Mouse (Mus musculus): ENCODE measurements around the gene Sox8. TPM values are rescaled to one million over a fixed set of nuclear protein-coding genes. Genes with fewer than 3 reads are reported as not detected.

Gene Sox8
- polyA plus RNA-seq, 1 experiment from 2014 or later, result 9.1 TPM

DNA sequence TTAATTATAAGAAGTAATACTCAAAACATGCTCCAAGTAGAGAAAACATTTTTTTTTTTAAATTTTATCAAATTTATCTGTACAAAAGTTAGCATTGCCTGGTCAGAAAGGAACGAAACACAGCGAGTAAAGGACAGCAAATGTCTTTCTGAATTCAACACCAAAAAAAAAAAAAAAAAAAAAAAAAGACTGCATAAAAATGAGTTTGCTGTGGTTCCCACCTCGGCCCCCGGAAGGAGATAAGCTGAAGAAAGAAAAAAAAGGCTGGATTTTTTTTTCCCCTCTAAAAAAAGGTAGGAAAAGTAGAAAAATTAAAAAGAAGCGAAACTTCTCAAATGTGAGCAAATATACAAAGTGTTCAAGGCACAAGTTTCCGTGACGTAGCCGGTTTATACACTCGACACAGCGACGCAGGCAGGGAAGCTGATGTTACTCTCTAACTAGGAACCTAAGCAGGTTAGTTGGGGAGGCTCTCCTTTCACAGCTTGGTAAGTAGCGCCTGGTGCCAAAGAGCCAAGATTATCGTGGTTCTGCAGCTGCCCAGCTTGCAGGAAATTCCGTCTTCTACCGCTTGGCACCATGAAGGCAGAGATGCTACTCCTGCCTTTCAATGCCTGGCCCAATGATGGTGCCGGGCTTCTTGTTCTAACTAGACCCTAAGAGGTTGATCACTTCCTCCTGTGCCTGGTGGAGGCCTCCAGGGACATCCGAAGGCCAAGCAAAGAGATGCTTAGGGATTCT lies 4.5 kb downstream of the Sox8 start:
- H3K4me1 ChIP-seq (ENCODE audit: control insufficient read depth, insufficient read depth, low read length), result peaks cover 26% of the 10 kb centered on the region
- DNase-seq (ENCODE audit: low spot score), result no peak

DNA sequence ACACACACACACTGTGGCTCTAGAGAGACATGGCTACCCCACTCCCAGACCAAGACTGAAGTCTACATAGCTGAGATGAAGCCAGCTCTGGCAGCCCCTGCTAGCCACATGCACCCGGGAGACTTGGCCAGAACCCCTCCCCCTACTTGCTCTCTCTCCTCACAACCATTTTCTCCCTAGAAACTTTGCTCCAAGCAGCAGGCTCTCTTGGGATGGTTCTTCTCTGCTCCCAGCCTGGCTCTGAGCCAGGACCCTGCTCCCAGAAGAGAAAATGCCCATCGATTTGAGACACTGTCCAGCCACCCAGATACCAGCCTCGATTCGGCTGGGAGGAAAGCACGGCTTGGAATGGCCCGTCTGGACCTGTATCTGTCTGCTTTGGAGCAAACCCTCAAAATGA lies 5.2 kb downstream of the Sox8 start:
- no peak overlapping the region for H3K4me3 ChIP-seq (ENCODE audit: low read depth, low read length)
- no peak overlapping the region for H3K27ac ChIP-seq (ENCODE audit: low read depth, low read length)
- no peaks in the 10 kb centered on the region for H3K9me3 ChIP-seq (ENCODE audit: control insufficient read depth, low read length)
- H3K27me3 ChIP-seq (ENCODE audit: control insufficient read depth, insufficient read depth, low read length), result peaks cover 14% of the 10 kb centered on the region
- peaks cover 27% of the 10 kb centered on the region for H3K4me1 ChIP-seq (ENCODE audit: control insufficient read depth, insufficient read depth, low read length)
- no peak for ATAC-seq (ENCODE audit: insufficient read depth, low FRiP score, low TSS enrichment)
- 38% methylated on average over 6 of the region's 6 CpGs for WGBS
- H3K4me2 ChIP-seq (ENCODE audit: low read depth), result no peak overlapping the region
- no peaks in the 10 kb centered on the region for H3K36me3 ChIP-seq (ENCODE audit: control insufficient read depth, insufficient read depth, low read length)
- no peak overlapping the region for H3K9ac ChIP-seq (ENCODE audit: low read length)
- peak; percentile 35 for DNase-seq (ENCODE audit: low spot score)

More for the DNA sequence above, 4.5 kb downstream of the Sox8 start:
- H3K27ac ChIP-seq (ENCODE audit: low read depth, low read length), result no peak overlapping the region
- no peak overlapping the region for H3K4me3 ChIP-seq (ENCODE audit: low read depth, low read length)
- H3K36me3 ChIP-seq (ENCODE audit: control insufficient read depth, insufficient read depth, low read length), result no peaks in the 10 kb centered on the region
- ATAC-seq (ENCODE audit: insufficient read depth, low FRiP score, low TSS enrichment), result no peak
- H3K27me3 ChIP-seq (ENCODE audit: control insufficient read depth, insufficient read depth, low read length), result peaks cover 14% of the 10 kb centered on the region
- WGBS, result 83% methylated on average over 17 of the region's 17 CpGs
- H3K4me2 ChIP-seq (ENCODE audit: low read depth), result no peak overlapping the region
- H3K9ac ChIP-seq (ENCODE audit: low read length), result no peak overlapping the region
- no peaks in the 10 kb centered on the region for H3K9me3 ChIP-seq (ENCODE audit: control insufficient read depth, low read length)

DNA sequence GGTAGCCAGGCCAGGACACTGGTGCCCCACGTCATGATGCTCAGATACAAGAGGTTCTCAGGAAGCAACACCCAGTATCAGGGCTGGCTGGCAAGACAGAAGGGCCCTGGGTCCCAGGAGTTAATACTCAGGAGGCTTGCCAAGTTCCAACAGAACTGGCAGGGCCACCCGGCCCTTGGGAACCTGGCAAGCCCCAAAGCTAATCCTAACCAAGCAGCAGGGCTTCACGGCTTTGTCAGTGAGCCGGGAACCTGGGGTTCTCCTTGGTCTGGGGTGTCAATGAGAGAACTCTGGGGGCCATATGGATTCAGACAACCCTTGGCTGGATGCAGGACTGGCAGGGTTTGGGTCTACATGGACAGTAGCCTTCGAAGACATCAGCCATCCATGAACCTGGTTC lies 6.0 kb downstream of the Sox8 start:
- Histone ChIP-seq H3K4me1 (ENCODE audit: control insufficient read depth, insufficient read depth, low read length) (peaks cover 19% of the 10 kb centered on the region), H3K27ac (ENCODE audit: low read depth, low read length) (no peak overlapping the region), H3K4me3 (ENCODE audit: low read depth, low read length) (no peak overlapping the region), H3K4me2 (ENCODE audit: low read depth) (no peak overlapping the region), H3K36me3 (ENCODE audit: control insufficient read depth, insufficient read depth, low read length) (no peaks in the 10 kb centered on the region), H3K27me3 (ENCODE audit: control insufficient read depth, insufficient read depth, low read length) (peaks cover 10% of the 10 kb centered on the region), H3K9me3 (ENCODE audit: control insufficient read depth, low read length) (no peaks in the 10 kb centered on the region), H3K9ac (ENCODE audit: low read length) (no peak overlapping the region)
- DNase-seq (ENCODE audit: low spot score) (no peak), ATAC-seq (ENCODE audit: insufficient read depth, low FRiP score, low TSS enrichment) (no peak)
- WGBS, result 84% methylated on average over 5 of the region's 5 CpGs

DNA sequence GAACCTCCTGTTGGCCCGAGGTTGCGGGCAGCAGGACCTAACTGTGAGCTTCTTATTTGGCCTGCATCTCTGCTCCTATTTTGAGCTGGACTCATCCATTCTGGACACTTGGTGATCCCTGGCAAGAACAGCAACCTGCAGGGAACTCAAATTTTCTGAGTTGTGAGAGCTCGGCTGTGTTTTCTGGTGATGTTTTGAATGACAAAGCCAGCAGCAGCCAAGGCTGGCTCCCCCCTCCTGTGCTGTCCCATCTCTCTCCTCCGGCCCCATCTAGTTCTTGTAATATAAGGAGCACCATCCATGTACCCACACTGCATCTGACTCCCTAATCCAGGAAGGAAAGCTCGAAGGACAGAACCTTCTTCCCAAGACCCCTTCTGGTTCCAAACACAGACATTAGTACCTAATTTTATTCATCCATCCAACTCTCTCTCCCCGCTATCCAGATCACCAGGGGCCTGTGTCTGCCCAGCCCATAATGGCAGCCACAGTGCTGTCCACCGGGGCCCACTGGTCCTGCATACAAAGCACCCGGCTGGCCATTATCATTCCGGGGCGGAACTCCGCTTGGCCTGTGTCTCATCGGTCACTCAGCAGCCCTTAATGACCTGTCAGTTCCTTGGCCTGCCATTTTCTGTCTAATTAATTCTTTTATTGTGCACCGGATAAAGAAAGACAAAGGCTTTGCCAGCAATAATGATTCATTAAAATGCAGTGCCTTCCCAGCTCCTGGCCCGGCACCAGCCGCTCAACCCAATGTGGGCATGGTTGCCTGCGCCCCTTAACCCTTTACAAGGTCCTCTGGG lies 9.1 kb downstream of the Sox8 start:
- Histone ChIP-seq H3K9ac (ENCODE audit: low read length) (peak overlapping the region; percentile 41), H3K27ac (ENCODE audit: low read depth, low read length) (peak overlapping the region; percentile 69), H3K4me2 (ENCODE audit: low read depth) (0 out of 2 replicates have a peak overlapping the region, but pooled peaks have one; percentile 9), H3K36me3 (ENCODE audit: control insufficient read depth, insufficient read depth, low read length) (no peaks in the 10 kb centered on the region), H3K27me3 (ENCODE audit: control insufficient read depth, insufficient read depth, low read length) (no peaks in the 10 kb centered on the region), H3K4me3 (ENCODE audit: low read depth, low read length) (no peak overlapping the region), H3K9me3 (ENCODE audit: control insufficient read depth, low read length) (no peaks in the 10 kb centered on the region), H3K4me1 (ENCODE audit: control insufficient read depth, insufficient read depth, low read length) (peaks cover 25% of the 10 kb centered on the region)
- peak; percentile 87 for ATAC-seq (ENCODE audit: insufficient read depth, low FRiP score, low TSS enrichment)
- WGBS, result 40% methylated on average over 16 of the region's 16 CpGs
- DNase-seq (ENCODE audit: low spot score), result peak; percentile 81

DNA sequence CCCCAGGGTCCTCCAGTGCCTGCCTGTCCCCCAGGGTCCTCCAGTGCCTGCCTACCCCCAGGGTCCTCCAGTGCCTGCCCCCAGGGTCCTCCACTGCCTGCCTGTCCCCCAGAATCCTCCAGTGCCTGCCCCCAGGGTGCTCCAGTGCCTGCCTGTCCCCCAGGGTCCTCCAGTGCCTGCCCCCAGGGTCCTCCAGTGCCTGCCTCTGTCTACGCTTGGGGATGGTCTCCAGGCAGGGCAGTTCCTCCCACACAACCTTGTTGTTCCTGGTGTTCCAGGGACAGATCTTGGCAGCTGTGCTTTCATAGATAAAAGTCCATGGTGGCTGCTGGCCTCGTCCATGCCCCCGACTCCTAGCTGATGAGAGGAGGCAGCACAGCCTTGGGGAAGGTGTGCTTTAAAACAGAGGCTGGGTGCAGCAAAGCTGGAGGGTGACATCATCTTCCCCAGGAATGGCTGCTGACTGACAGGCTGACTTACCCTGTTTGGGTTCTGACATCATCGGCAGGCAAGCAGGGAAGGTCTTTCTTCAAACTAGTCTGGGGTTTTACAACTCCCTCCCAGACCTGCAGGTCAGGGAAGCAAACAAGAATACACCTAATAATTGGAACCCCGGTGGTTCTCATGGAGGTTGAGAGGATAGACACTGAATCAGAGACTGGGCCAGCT lies 9.8 kb downstream of the Sox8 start:
- no peak overlapping the region for H3K4me2 ChIP-seq (ENCODE audit: low read depth)
- H3K9me3 ChIP-seq (ENCODE audit: control insufficient read depth, low read length), result no peaks in the 10 kb centered on the region
- DNase-seq (ENCODE audit: low spot score) (no peak), ATAC-seq (ENCODE audit: insufficient read depth, low FRiP score, low TSS enrichment) (0 out of 2 replicates have a peak, but pooled peaks have one; percentile 15)
- H3K9ac ChIP-seq (ENCODE audit: low read length), result no peak overlapping the region; the same call in 1 of the 2 replicates
- H3K27ac ChIP-seq (ENCODE audit: low read depth, low read length), result peak overlapping the region; percentile 69
- no peaks in the 10 kb centered on the region for H3K27me3 ChIP-seq (ENCODE audit: control insufficient read depth, insufficient read depth, low read length)
- peaks cover 32% of the 10 kb centered on the region for H3K4me1 ChIP-seq (ENCODE audit: control insufficient read depth, insufficient read depth, low read length)
- H3K4me3 ChIP-seq (ENCODE audit: low read depth, low read length), result no peak overlapping the region
- 55% methylated on average over 5 of the region's 5 CpGs for WGBS
- no peaks in the 10 kb centered on the region for H3K36me3 ChIP-seq (ENCODE audit: control insufficient read depth, insufficient read depth, low read length)

DNA sequence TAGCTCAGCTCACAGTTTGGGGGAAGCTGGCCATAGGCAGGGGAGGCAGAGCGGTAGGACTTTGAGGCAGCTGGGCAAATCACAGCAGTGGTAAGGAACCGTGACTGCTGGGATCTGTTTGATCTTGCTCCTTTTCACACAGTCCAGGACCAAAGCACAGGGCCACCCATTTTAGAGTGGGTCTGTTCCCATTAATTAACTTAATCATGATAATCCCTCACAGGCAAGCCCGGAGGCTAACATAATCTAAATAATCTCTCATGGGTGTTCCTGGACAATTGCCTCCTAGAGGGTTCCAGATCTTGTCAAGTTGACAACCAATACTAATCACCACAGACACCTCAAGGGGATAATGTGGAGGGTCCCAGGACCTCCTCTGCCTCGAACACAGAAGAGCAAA lies 10.9 kb downstream of the Sox8 start:
- no peaks in the 10 kb centered on the region for H3K36me3 ChIP-seq (ENCODE audit: control insufficient read depth, insufficient read depth, low read length)
- no peak overlapping the region for H3K27ac ChIP-seq (ENCODE audit: low read depth, low read length)
- no peak overlapping the region for H3K9ac ChIP-seq (ENCODE audit: low read length)
- no peaks in the 10 kb centered on the region for H3K9me3 ChIP-seq (ENCODE audit: control insufficient read depth, low read length)
- no peak for DNase-seq (ENCODE audit: low spot score)
- H3K4me1 ChIP-seq (ENCODE audit: control insufficient read depth, insufficient read depth, low read length), result peaks cover 34% of the 10 kb centered on the region
- no peaks in the 10 kb centered on the region for H3K27me3 ChIP-seq (ENCODE audit: control insufficient read depth, insufficient read depth, low read length)
- WGBS, result 73% methylated on average over 4 of the region's 4 CpGs
- no peak overlapping the region for H3K4me2 ChIP-seq (ENCODE audit: low read depth)
- no peak overlapping the region for H3K4me3 ChIP-seq (ENCODE audit: low read depth, low read length)
- no peak for ATAC-seq (ENCODE audit: insufficient read depth, low FRiP score, low TSS enrichment)

DNA sequence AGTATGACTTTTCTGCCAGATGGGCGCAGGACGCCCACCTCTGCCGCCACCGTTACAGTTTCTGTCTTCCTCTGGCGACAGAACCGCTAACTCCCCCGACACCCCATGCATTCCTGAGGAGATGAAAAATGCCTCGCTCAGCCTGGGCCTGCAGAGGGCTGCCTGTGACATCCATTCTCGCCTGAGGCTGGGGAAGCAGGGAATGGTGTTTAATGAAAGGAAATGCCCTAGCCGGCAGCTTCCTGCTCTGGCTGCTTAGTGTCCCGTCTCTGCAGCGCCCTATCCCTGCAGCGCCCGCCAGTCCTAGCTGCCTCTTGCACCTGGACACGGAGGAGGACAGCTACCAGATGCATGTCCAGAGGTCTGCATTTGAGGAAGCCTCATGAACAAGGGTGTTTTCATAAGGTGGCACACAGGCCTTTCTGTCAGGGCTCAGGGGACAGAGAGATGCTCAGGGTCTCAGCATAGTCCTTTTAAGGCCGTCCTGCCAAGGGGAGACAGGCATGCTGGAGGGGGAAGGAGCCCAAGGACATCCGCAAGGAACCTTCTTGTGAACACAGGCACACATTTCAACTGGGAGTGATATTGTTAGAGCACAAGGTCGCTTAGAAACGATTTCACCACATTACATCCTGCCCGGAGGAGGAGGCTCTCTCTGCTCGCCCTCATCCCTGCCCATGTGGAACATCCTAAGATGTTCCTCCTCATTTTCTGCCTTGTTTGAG lies 13.7 kb downstream of the Sox8 start:
- Histone ChIP-seq H3K36me3 (ENCODE audit: control insufficient read depth, insufficient read depth, low read length) (no peaks in the 10 kb centered on the region), H3K27me3 (ENCODE audit: control insufficient read depth, insufficient read depth, low read length) (no peaks in the 10 kb centered on the region), H3K4me3 (ENCODE audit: low read depth, low read length) (peak overlapping the region; percentile 31), H3K9ac (ENCODE audit: low read length) (peak overlapping the region; percentile 54), H3K27ac (ENCODE audit: low read depth, low read length) (peak overlapping the region; percentile 70), H3K9me3 (ENCODE audit: control insufficient read depth, low read length) (no peaks in the 10 kb centered on the region), H3K4me1 (ENCODE audit: control insufficient read depth, insufficient read depth, low read length) (peaks cover 34% of the 10 kb centered on the region), H3K4me2 (ENCODE audit: low read depth) (peak overlapping the region; percentile 64)
- peak; percentile 13; the same call in 1 of the 2 replicates for ATAC-seq (ENCODE audit: insufficient read depth, low FRiP score, low TSS enrichment)
- 13% methylated on average over 21 of the region's 21 CpGs for WGBS
- DNase-seq (ENCODE audit: low spot score), result peak; percentile 63
